Mouse (Mus musculus) kidney, postnatal 36 days (tissue): ENCODE data around the gene Osbpl2.
A peak's percentile ranks its signal among the peaks of the same experiment; 100 is the strongest.

ENCODE experiments used
- DNase-seq, 2 experiments: peaks; one replicate each; pipeline ENCODE4 v3.0.0; 2021 to 2022; ENCODE audit warnings: mixed read lengths in 2 of 2

The Osbpl2 gene

DNA sequence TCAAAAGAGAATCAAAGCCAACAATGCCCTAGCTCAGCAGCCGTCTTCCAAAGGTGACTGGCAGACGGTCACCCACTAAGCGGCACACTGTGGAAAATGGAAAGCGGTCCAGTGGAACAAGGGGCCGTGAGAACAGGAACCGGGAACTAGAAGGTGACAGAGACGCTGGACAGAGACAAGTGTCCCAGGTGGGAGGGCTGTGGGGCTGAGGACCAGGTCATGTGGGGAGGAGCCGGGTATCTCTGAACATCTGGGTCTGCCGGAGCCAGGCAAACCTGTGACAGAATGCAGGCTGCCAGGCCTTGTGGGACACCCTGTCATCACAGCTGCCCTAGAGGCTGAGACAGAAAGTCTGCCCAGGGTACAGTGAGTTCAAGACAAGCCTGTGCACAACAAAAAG lies 85.4 kb downstream of the Osbpl2 start:
- DNase-seq, result no peak

DNA sequence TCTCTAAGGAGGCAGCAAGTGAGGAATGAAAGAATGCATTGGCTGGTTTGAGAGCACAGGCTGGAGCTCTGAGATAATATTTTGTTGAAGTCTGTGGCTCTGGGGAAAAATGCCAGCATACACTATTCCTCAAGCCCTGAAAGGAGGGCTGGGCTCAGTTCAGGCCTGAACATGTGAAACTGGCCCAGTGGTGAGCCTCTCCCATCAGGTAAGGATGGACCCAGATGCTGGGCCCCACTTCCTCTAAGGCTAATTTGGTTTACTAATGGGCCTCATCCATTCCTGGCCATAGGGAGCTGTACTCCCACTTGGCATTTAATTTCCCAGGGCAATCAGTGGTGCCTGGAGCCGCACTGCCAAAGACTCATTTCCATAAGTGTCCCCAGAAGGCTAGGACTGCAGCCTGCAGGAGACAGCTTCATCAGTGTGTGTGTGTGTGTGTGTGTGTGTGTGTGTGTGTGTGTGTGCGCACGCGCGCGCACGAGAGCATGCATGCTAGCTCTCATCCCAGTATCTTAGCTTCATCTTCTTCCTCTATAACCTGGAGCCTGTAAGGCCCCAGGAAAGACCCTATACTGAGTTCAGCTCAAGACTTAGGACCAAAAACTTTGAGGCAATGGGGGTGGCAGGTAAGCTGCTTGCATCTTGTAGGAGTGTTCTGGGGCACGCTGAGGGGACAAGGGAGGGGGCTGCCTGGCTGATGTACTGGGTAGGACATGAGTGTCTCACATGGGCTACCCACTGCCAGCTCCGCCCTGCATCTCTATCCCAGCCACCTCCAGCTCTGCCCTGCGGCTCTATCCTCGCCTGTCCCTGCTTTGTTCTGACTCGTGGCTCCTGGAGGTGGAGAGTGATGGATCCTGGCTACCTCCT lies 86.2 kb downstream of the Osbpl2 start:
- no peak for DNase-seq

DNA sequence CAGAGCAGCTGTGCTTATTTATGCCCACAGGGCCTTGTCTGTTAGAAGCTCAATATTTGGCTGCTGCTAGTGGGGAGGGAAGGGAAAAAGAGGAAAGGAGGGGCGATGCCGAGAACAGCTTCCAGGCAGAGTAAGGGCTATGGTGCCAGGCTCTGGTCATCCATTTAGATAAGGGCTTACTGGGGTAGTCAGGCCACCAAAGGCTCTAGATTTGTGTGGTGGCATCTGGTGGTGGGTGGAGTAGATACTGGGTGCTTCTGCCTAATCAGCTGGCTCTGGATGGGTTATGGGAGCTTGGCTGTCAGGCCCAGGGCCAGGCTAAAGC lies 86.8 kb downstream of the Osbpl2 start:
- no peak for DNase-seq

DNA sequence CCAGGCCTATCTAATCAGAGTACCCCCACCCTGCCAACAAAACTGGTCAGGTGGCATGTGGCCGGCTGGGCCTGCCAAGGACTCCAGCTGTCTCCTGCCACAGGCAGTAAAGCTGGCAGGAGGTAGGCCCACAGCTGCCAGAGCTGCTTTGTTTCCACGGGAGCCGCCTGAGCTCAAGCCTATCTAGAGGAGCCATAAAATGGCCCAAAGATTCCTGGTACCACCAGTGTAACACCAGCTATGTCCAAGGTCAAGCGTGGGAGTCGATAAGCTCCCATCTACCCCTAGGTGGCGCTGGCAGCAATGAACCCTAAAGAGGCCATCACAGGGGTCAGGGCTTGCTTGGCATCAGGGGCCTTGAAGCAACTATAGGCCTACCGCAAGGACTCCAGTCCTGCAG lies 88.7 kb downstream of the Osbpl2 start:
- peak; percentile 77 to 85 for DNase-seq

DNA sequence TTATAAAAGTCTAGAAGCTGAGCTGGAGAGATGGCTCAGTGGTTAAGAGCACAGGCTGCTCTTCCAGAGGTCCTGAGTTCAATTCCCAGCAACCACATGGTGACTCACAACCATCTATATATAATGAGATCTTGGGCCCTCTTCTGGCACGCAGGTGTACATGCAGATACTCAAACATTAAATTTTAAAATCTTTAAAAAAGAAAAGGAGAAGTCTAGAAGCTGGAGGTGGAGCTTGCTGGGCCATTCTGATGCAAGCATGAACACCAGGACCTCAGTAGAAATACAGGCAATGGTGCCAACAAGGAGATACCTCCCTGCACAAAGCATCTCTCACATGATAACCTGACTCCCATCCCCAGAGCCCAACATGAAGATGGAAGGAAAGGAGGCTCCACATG lies 89.9 kb downstream of the Osbpl2 start:
- DNase-seq, result no peak

DNA sequence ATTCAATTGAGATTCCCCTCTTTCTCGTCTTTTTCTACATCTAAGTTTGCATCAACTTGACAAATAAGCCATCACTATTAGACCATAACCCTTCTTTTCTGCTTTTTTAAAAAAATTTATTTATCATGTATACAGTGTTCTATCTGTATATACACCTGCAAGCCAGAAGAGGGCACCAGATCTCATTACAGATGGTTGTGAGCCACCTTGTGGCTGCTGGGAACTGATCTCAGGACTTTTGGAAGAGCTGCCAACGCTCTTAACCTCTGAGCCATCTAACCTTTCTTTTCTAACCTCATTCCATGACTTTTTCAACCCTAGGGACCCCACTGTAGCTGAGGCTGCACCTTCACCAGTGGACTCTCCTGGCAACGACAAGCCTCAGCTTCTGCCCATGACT lies 93.1 kb downstream of the Osbpl2 start:
- DNase-seq, result no peak
